Mouse (Mus musculus): ENCODE results near the gene Prpf8.

- no peak for TF ChIP-seq CTCF (IDR thresholded peaks at IDR 0.05; ENCODE audit: control insufficient read depth, insufficient read depth, low read length)
- no peak for TF ChIP-seq POLR2A (IDR thresholded peaks at IDR 0.05; ENCODE audit: borderline replicate concordance, control insufficient read depth, low read depth, low read length)
These were observed 28.6 kb downstream of the Prpf8 start for GRCm38 (mm10) chr11:75515186-75515585.
